Mouse (Mus musculus): ENCODE measurements around the gene Tenm4. TPM values are rescaled to one million over a fixed set of nuclear protein-coding genes. Genes with fewer than 3 reads are reported as not detected.

Tenm4 gene
- total and polyA plus RNA-seq, 3 experiments, result 0.04 to 0.38 TPM; not detected in 1

- no peaks in the 10 kb centered on the region for H3K27me3 ChIP-seq (ENCODE audit: insufficient read depth, low read length)
- no peaks in the 10 kb centered on the region for H3K36me3 ChIP-seq (replicated peaks)
- ATAC-seq (ENCODE audit: extremely low read depth, insufficient number of reproducible peaks, low FRiP score, poor library complexity, severe bottlenecking), result no peak
- H3K9me3 ChIP-seq (replicated peaks), result peaks cover 33% of the 10 kb centered on the region
- H3K4me3 ChIP-seq (ENCODE audit: low read depth, low read length), result no peak overlapping the region
- H3K4me1 ChIP-seq (ENCODE audit: insufficient read depth, low read depth, low read length), result no peaks in the 10 kb centered on the region
- DNase-seq (ENCODE audit: low spot score), result no peak
- TF ChIP-seq CTCF (IDR thresholded peaks at IDR 0.05; ENCODE audit: low read depth, low read length), result no peak
- TF ChIP-seq TAL1 (conservative IDR thresholded peaks at IDR 0.05; ENCODE audit: low read depth, low read length), result no peak
- no peak for TF ChIP-seq POLR2AphosphoS5 (IDR thresholded peaks at IDR 0.05; ENCODE audit: insufficient replicate concordance, low read depth, low read length)
- TF ChIP-seq GATA2 (IDR thresholded peaks at IDR 0.05; ENCODE audit: borderline replicate concordance, low read depth, low read length), result no peak
- no peak for TF ChIP-seq GATA1 (IDR thresholded peaks at IDR 0.05; ENCODE audit: borderline replicate concordance, low read length)
Measured at GRCm38 (mm10) chr7:96670095-96670494, 499.0 kb downstream of the Tenm4 start.

- TF ChIP-seq GATA1 (IDR thresholded peaks at IDR 0.05; ENCODE audit: borderline replicate concordance, low read length), result no peak
- TF ChIP-seq CTCF (IDR thresholded peaks at IDR 0.05; ENCODE audit: low read depth, low read length), result no peak
- no peak for TF ChIP-seq GATA2 (IDR thresholded peaks at IDR 0.05; ENCODE audit: borderline replicate concordance, low read depth, low read length)
- no peak for TF ChIP-seq POLR2AphosphoS5 (IDR thresholded peaks at IDR 0.05; ENCODE audit: insufficient replicate concordance, low read depth, low read length)
- TF ChIP-seq TAL1 (conservative IDR thresholded peaks at IDR 0.05; ENCODE audit: low read depth, low read length), result no peak
- Histone ChIP-seq H3K9me3 (replicated peaks) (peaks cover 26% of the 10 kb centered on the region), H3K27me3 (ENCODE audit: insufficient read depth, low read length) (no peaks in the 10 kb centered on the region), H3K4me1 (ENCODE audit: insufficient read depth, low read depth, low read length) (no peaks in the 10 kb centered on the region), H3K36me3 (replicated peaks) (no peaks in the 10 kb centered on the region), H3K4me3 (ENCODE audit: low read depth, low read length) (no peak overlapping the region)
- DNase-seq (ENCODE audit: low spot score) (no peak), ATAC-seq (ENCODE audit: extremely low read depth, insufficient number of reproducible peaks, low FRiP score, poor library complexity, severe bottlenecking) (no peak)
Measured at GRCm38 (mm10) chr7:96672322-96672914, 501.4 kb downstream of the Tenm4 start.

GRCm38 (mm10) chr7:96677082-96677481, 506.0 kb downstream of the Tenm4 start:
- Histone ChIP-seq H3K4me3 (ENCODE audit: low read depth, low read length) (no peak overlapping the region), H3K27me3 (ENCODE audit: insufficient read depth, low read length) (no peaks in the 10 kb centered on the region), H3K9me3 (replicated peaks) (peaks cover 29% of the 10 kb centered on the region), H3K4me1 (ENCODE audit: insufficient read depth, low read depth, low read length) (no peaks in the 10 kb centered on the region), H3K36me3 (replicated peaks) (no peaks in the 10 kb centered on the region)
- ATAC-seq (ENCODE audit: extremely low read depth, insufficient number of reproducible peaks, low FRiP score, poor library complexity, severe bottlenecking) (no peak), DNase-seq (ENCODE audit: low spot score) (no peak)
- TF ChIP-seq CTCF (IDR thresholded peaks at IDR 0.05; ENCODE audit: low read depth, low read length), result no peak
- TF ChIP-seq TAL1 (conservative IDR thresholded peaks at IDR 0.05; ENCODE audit: low read depth, low read length), result no peak
- no peak for TF ChIP-seq POLR2AphosphoS5 (IDR thresholded peaks at IDR 0.05; ENCODE audit: insufficient replicate concordance, low read depth, low read length)

GRCm38 (mm10) chr7:96678236-96678635, 507.2 kb downstream of the Tenm4 start:
- TF ChIP-seq GATA1 (IDR thresholded peaks at IDR 0.05; ENCODE audit: borderline replicate concordance, low read length) (no peak), CTCF (IDR thresholded peaks at IDR 0.05; ENCODE audit: low read depth, low read length) (no peak), POLR2AphosphoS5 (IDR thresholded peaks at IDR 0.05; ENCODE audit: insufficient replicate concordance, low read depth, low read length) (no peak), GATA2 (IDR thresholded peaks at IDR 0.05; ENCODE audit: borderline replicate concordance, low read depth, low read length) (no peak), TAL1 (conservative IDR thresholded peaks at IDR 0.05; ENCODE audit: low read depth, low read length) (no peak)
- no peak for DNase-seq (ENCODE audit: low spot score)

GRCm38 (mm10) chr7:96679746-96680145, 508.7 kb downstream of the Tenm4 start:
- TF ChIP-seq GATA2 (IDR thresholded peaks at IDR 0.05; ENCODE audit: borderline replicate concordance, low read depth, low read length) (no peak), TAL1 (conservative IDR thresholded peaks at IDR 0.05; ENCODE audit: low read depth, low read length) (no peak), GATA1 (IDR thresholded peaks at IDR 0.05; ENCODE audit: borderline replicate concordance, low read length) (no peak), POLR2AphosphoS5 (IDR thresholded peaks at IDR 0.05; ENCODE audit: insufficient replicate concordance, low read depth, low read length) (no peak), CTCF (IDR thresholded peaks at IDR 0.05; ENCODE audit: low read depth, low read length) (no peak)
- no peaks in the 10 kb centered on the region for H3K27me3 ChIP-seq (ENCODE audit: insufficient read depth, low read length)
- no peaks in the 10 kb centered on the region for H3K4me1 ChIP-seq (ENCODE audit: insufficient read depth, low read depth, low read length)

More at GRCm38 (mm10) chr7:96678236-96678635, 507.2 kb downstream of the Tenm4 start:
- peaks cover 28% of the 10 kb centered on the region for H3K9me3 ChIP-seq (replicated peaks)
- H3K36me3 ChIP-seq (replicated peaks), result no peaks in the 10 kb centered on the region
- H3K4me1 ChIP-seq (ENCODE audit: insufficient read depth, low read depth, low read length), result no peaks in the 10 kb centered on the region
- H3K4me3 ChIP-seq (ENCODE audit: low read depth, low read length), result no peak overlapping the region
- no peaks in the 10 kb centered on the region for H3K27me3 ChIP-seq (ENCODE audit: insufficient read depth, low read length)
- ATAC-seq (ENCODE audit: extremely low read depth, insufficient number of reproducible peaks, low FRiP score, poor library complexity, severe bottlenecking), result no peak

GRCm38 (mm10) chr7:96680405-96680804, 509.4 kb downstream of the Tenm4 start:
- Histone ChIP-seq H3K27me3 (ENCODE audit: insufficient read depth, low read length) (no peaks in the 10 kb centered on the region), H3K9me3 (replicated peaks) (peaks cover 41% of the 10 kb centered on the region), H3K4me1 (ENCODE audit: insufficient read depth, low read depth, low read length) (no peaks in the 10 kb centered on the region), H3K36me3 (replicated peaks) (no peaks in the 10 kb centered on the region), H3K4me3 (ENCODE audit: low read depth, low read length) (no peak overlapping the region)
- ATAC-seq (ENCODE audit: extremely low read depth, insufficient number of reproducible peaks, low FRiP score, poor library complexity, severe bottlenecking), result no peak
- TF ChIP-seq CTCF (IDR thresholded peaks at IDR 0.05; ENCODE audit: low read depth, low read length) (no peak), TAL1 (conservative IDR thresholded peaks at IDR 0.05; ENCODE audit: low read depth, low read length) (no peak), POLR2AphosphoS5 (IDR thresholded peaks at IDR 0.05; ENCODE audit: insufficient replicate concordance, low read depth, low read length) (no peak), GATA1 (IDR thresholded peaks at IDR 0.05; ENCODE audit: borderline replicate concordance, low read length) (no peak), GATA2 (IDR thresholded peaks at IDR 0.05; ENCODE audit: borderline replicate concordance, low read depth, low read length) (no peak)
- no peak for DNase-seq (ENCODE audit: low spot score)

More at GRCm38 (mm10) chr7:96679746-96680145, 508.7 kb downstream of the Tenm4 start:
- Histone ChIP-seq H3K36me3 (replicated peaks) (no peaks in the 10 kb centered on the region), H3K9me3 (replicated peaks) (peaks cover 35% of the 10 kb centered on the region), H3K4me3 (ENCODE audit: low read depth, low read length) (no peak overlapping the region)
- no peak for ATAC-seq (ENCODE audit: extremely low read depth, insufficient number of reproducible peaks, low FRiP score, poor library complexity, severe bottlenecking)
- no peak for DNase-seq (ENCODE audit: low spot score)

Data from G1E (cell line).